Mouse (Mus musculus) midbrain, embryonic 16.5 days (tissue): ENCODE data around the gene Glis3. TPM values are rescaled to one million over a fixed set of nuclear protein-coding genes. Genes with fewer than 3 reads are reported as not detected.
A peak's percentile ranks its signal among the peaks of the same experiment; 100 is the strongest.

Experiments used
- ATAC-seq: fragments of 200-750 bp; cut with Nextera tagmentation; 2 replicates; pipeline ENCODE4 v1.8.0; 2017; ENCODE audit warnings: moderate TSS enrichment
- H3K27ac ChIP-seq: fragments of 300-500 bp; sonication (generic); 2 replicates; pipeline ENCODE4 v1.5.1; 2014; ENCODE audit warnings: mild to moderate bottlenecking, low read length, mixed read lengths
- H3K27me3 ChIP-seq: fragments of 300-500 bp; sonication (generic); 2 replicates; pipeline ENCODE4 v1.6.1; 2014; ENCODE audit warnings: low read depth, low read length, mixed read lengths; ENCODE audit not compliant: control insufficient read depth, insufficient read depth
- H3K36me3 ChIP-seq: fragments of 300-500 bp; sonication (generic); 2 replicates; pipeline ENCODE4 v1.6.1; 2014; ENCODE audit warnings: mild to moderate bottlenecking, low read length, moderate library complexity, mixed read lengths; ENCODE audit not compliant: control insufficient read depth, insufficient read depth
- H3K4me1 ChIP-seq: fragments of 300-500 bp; sonication (generic); 2 replicates; pipeline ENCODE4 v1.6.1; 2014; ENCODE audit warnings: mild to moderate bottlenecking, low read length, mixed read lengths; ENCODE audit not compliant: control insufficient read depth, insufficient read depth
- H3K4me2 ChIP-seq: fragments of 300-500 bp; sonication (generic); 2 replicates; pipeline ENCODE4 v1.6.1; 2014; ENCODE audit warnings: mild to moderate bottlenecking, low read length, mixed read lengths
- H3K4me3 ChIP-seq: fragments of 300-500 bp; sonication (generic); 2 replicates; pipeline ENCODE4 v1.5.1; 2014; ENCODE audit warnings: low read depth, mild to moderate bottlenecking, low read length, moderate library complexity, mixed read lengths
- H3K9ac ChIP-seq: fragments of 300-500 bp; sonication (generic); 2 replicates; pipeline ENCODE4 v1.6.1; 2014; ENCODE audit warnings: low read depth, low read length, mixed read lengths
- H3K9me3 ChIP-seq: fragments of 300-500 bp; sonication (generic); replicated peaks from 2 replicates; pipeline ENCODE4 v1.6.1; 2014; ENCODE audit warnings: mild to moderate bottlenecking, low read length, mixed read lengths; ENCODE audit not compliant: control insufficient read depth, poor library complexity, severe bottlenecking
- WGBS: fragments of 180-500 bp; shearing (Covaris S2); extraction: QIAGEN DNeasy Blood & Tissue Kit; methylation state at CpG from one replicate; pipeline ENCODE4 v1.1.7; 2014; 5-methylcytosine and 5-hydroxymethylcytosine counted together
- polyA plus RNA-seq: library from polyadenylated mRNA; unstranded; fragments of >200 nt; fragmentation: Nextera tagmentation; extraction: Ambion mirVana; gene quantifications from 2 replicates; pipeline ENCODE4 v1.2.1, GENCODE M21; 2015

Glis3 gene
- polyA plus RNA-seq, 1 experiment from 2014 or later = 2.7 TPM

DNA sequence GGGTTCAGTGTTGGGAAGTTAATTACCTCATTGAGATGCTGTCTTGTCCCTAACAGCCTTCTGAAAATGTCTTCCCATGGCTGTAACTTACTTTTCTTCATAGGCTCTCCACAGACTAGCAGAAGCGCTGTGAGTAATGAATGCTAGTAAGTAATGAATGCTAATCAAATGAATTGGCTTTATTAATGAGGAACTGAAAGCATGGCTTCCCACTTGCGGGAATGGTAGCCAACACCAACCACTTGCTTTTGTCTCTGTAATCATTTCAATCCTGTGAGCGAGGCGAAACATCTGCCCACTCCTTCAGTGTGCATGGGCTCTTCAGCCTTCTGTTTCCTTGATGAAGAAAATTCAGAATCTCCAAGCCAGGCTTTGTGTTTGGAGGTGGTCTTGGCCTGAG, 5.6 kb upstream of the Glis3 start:
- Histone ChIP-seq H3K27me3 (peaks cover 3% of the 10 kb centered on the region; the same call in 1 of the 2 replicates), H3K36me3 (no peaks in the 10 kb centered on the region), H3K27ac (no peak overlapping the region), H3K4me1 (no peaks in the 10 kb centered on the region), H3K9me3 (0 out of 2 replicates have a peak, but pooled peaks cover 3% of the 10 kb centered on the region), H3K4me2 (no peak overlapping the region), H3K4me3 (no peak overlapping the region), H3K9ac (no peak overlapping the region)
- no peak for ATAC-seq
- WGBS = 78% methylated on average over 4 of the region's 4 CpGs

DNA sequence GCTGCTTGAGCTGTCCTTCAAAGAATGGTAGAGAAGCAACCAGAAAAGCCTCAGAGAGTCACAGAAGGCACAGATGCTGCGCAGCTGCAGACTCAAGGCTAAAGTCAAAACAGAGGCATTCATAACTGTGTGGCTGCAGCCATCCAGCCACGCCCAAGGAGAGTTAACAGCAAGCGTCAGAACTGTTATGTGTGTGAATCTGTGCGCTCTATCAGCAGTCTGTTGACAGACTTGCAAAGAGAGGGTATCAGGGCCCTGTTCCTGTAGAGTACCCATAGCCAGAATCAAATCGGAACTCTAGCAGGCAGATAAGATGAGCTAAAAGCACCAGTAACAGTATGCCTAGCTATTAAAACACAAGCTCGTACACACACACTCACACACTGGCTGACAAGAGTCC, 4.5 kb upstream of the Glis3 start:
- 0 out of 2 replicates have a peak, but pooled peaks cover 3% of the 10 kb centered on the region for H3K9me3 ChIP-seq
- H3K4me3 ChIP-seq = no peak overlapping the region
- peaks cover 3% of the 10 kb centered on the region; the same call in 1 of the 2 replicates for H3K27me3 ChIP-seq
- ATAC-seq = no peak
- no peak overlapping the region for H3K9ac ChIP-seq
- no peaks in the 10 kb centered on the region for H3K36me3 ChIP-seq
- H3K4me1 ChIP-seq = 0 out of 2 replicates have a peak, but pooled peaks cover 3% of the 10 kb centered on the region
- H3K27ac ChIP-seq = no peak overlapping the region
- WGBS = 94% methylated on average over 6 of the region's 6 CpGs
- no peak overlapping the region for H3K4me2 ChIP-seq

DNA sequence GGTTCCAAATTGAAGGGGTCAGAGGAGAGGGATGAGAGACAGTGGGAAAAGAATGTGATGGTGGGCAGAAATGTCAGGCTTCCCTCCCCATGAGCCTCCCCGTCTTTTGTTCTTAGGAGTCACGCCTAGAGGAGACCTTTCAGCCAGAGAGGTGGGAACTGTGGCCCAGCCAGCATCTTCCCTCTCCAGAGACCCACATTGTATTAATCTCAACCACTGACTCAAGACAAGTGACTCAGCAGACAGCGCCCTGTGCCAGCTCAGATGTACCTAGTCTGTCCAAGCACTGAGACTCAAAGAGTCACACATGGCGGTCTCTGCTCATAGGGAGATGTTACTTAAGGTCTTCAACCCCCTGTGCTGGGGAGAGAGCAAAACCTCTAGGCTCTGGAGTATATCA, 3.5 kb upstream of the Glis3 start:
- peaks cover 10% of the 10 kb centered on the region for H3K4me1 ChIP-seq
- H3K36me3 ChIP-seq = no peaks in the 10 kb centered on the region
- H3K9me3 ChIP-seq = 0 out of 2 replicates have a peak, but pooled peaks cover 3% of the 10 kb centered on the region
- no peak overlapping the region for H3K4me2 ChIP-seq
- peaks cover 3% of the 10 kb centered on the region; the same call in 1 of the 2 replicates for H3K27me3 ChIP-seq
- no peak for ATAC-seq
- H3K9ac ChIP-seq = no peak overlapping the region
- H3K27ac ChIP-seq = no peak overlapping the region
- 95% methylated on average over 4 of the region's 4 CpGs for WGBS
- H3K4me3 ChIP-seq = no peak overlapping the region

DNA sequence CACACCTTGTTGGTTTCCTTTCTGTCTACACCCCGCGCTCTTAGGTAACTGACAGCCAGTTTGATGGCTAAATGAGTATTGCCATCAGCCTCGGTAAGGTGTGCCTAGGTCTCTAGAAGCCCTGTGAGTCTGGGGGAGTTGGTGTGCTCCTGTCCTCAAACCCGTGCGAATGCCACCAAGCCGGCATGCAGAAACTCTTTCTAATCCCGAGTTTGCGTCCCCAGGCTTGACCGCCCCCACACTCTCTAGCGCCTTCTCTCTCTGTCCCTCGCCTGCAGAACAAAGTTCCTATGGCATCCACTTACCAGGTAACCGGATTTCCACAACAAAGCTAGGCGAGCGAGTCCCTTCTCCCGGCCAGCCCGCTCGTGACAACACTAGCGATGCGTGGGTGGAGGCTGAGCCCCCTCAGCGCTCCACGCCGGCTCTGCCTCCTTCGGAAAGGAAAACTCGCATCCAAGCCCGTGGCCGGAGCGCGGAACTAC, 544 bp downstream of the Glis3 start:
- under 1% methylated on average over 28 of the region's 28 CpGs for WGBS
- H3K4me3 ChIP-seq = peak overlapping the region; percentile 55
- no peaks in the 10 kb centered on the region for H3K36me3 ChIP-seq
- peak overlapping the region; percentile 65 for H3K9ac ChIP-seq
- 0 out of 2 replicates have a peak overlapping the region, but pooled peaks have one; percentile 36 for H3K27ac ChIP-seq
- H3K9me3 ChIP-seq = no peaks in the 10 kb centered on the region
- H3K4me1 ChIP-seq = peaks cover 18% of the 10 kb centered on the region
- ATAC-seq = peak; percentile 33; the same call in 1 of the 2 replicates
- peak overlapping the region; percentile 96 for H3K4me2 ChIP-seq
- H3K27me3 ChIP-seq = peaks cover 13% of the 10 kb centered on the region

DNA sequence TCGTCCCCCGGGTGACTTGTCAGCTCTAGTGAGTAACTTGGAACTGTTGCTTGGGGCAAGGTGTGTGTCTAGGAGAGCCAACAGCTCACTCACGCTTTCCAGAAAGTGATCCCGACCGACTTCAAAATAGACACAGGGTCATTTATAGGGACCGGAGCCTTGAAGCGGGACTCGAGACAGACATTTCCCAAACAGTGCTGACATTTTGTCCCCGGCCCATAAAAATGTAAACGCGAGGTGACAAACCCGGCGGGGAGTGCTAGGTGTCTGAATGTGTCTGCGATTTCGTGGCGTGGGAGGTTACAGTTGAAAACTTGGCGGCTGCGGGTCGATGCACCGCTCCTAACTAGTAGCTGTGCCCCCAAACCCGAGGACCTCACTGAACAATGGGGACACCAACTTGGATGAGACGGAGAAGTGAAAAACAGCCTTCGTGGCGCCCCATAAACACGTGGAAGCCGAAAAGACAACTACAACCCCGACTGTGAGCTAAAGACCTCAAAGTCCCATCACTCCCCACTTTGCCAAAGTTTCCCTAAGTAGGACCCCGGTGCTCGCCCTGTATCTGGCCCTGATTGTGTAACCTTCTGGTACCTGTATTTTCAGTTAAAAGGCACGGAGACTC, 1.1 kb downstream of the Glis3 start:
- H3K4me2 ChIP-seq = peak overlapping the region; percentile 96
- peak overlapping the region; percentile 55 for H3K4me3 ChIP-seq
- H3K27ac ChIP-seq = no peak overlapping the region
- H3K9me3 ChIP-seq = no peaks in the 10 kb centered on the region
- H3K4me1 ChIP-seq = peaks cover 18% of the 10 kb centered on the region
- H3K36me3 ChIP-seq = no peaks in the 10 kb centered on the region
- no peak for ATAC-seq
- under 1% methylated on average over 30 of the region's 30 CpGs for WGBS
- H3K27me3 ChIP-seq = peaks cover 13% of the 10 kb centered on the region
- no peak overlapping the region for H3K9ac ChIP-seq

DNA sequence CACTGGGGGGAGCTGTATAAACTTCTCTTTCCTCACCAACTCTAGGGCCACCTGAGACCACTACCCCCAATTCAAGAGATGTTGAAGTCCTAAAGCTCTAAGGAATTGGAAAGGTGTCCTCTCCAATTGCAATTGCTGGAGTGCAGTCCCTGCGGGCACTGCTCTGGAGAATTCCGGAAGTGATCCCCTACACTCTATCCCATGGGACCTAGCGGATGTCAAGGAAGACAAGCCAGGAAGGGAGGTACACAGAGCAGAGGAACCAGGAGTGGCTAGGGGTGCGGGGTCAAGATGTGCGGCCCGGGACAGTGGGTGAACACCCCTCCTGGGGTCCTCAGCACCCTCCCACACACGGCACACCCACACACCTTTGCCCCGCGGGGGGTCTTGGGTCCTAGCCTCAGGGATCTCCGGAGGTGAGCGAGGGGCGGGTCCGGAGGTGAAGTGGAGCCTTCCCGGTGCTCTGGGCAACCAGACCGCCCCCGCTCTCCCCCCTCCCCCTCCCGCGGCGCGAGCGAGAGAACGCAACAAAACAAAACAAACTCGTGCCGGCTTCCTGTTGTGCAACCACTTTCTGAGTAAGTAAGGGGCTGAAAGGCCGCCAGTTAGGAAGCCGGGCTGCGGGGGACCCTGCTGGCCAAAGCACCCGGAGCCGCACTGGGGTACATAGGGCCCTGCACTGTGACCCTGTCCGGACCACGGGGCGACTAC, 2.0 kb downstream of the Glis3 start:
- H3K4me3 ChIP-seq = peak overlapping the region; percentile 55
- ATAC-seq = no peak
- H3K4me2 ChIP-seq = peak overlapping the region; percentile 96
- peaks cover 18% of the 10 kb centered on the region for H3K4me1 ChIP-seq
- peak overlapping the region; percentile 47 for H3K9ac ChIP-seq
- H3K9me3 ChIP-seq = no peaks in the 10 kb centered on the region
- H3K36me3 ChIP-seq = no peaks in the 10 kb centered on the region
- under 1% methylated on average over 32 of the region's 32 CpGs for WGBS
- no peak overlapping the region for H3K27ac ChIP-seq
- H3K27me3 ChIP-seq = peaks cover 13% of the 10 kb centered on the region

DNA sequence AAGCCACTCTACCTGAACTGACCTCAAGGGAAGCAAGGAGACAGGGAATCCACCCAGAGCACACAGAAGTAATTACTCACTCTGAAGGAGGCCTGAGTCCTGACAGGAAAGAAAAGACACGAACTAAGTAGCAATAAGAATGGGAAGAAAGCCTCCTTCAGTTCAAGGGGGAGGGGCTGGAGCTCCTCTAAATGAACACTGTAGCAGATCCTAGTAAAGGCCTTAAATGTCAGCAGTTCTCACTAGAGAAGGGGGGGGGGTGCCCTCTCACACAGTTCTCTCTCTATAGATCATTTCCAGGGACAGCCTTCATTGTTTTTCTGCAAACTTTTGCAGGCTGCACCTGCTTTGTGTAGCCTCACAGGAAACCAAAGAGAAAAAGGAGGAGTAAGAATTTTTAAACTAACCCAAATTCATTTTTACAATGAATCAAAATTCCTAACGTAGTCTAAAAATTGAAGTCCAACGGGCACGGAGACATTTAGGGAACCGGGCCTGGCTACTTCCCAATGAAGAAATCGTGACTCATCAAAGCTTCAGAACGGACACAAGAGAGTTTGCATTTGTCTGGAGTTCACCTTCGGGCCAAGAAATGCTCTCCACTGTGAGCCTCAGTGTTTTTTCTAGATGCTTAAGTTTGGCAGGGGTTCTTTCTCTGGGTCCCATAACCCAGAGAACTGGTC, 2.7 kb downstream of the Glis3 start:
- WGBS = 22% methylated on average over 8 of the region's 8 CpGs
- no peak for ATAC-seq
- H3K9ac ChIP-seq = no peak overlapping the region
- peak overlapping the region; percentile 55; the same call in 1 of the 2 replicates for H3K4me3 ChIP-seq
- H3K4me2 ChIP-seq = peak overlapping the region; percentile 96
- H3K4me1 ChIP-seq = peaks cover 18% of the 10 kb centered on the region
- H3K27me3 ChIP-seq = peaks cover 13% of the 10 kb centered on the region
- H3K27ac ChIP-seq = no peak overlapping the region
- no peaks in the 10 kb centered on the region for H3K9me3 ChIP-seq
- no peaks in the 10 kb centered on the region for H3K36me3 ChIP-seq

DNA sequence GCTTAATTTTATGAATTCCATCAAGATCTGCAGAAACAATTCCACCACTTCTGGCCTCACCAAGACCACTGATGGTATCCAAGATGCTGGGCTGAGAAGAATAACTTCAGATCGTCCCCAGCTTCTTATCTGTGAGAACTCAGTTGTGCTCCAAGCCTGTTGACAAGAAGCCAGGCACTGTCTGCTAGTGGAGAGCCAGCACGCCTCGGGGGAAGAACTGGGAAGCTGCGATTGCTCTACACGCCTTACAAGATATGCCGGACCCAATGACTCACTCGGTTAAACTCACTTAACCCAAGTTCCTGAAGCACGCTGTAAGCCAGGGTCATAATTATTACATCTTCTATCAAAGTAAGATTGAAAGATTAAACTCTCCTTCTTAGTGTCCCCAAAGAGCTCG, 16.1 kb downstream of the Glis3 start:
- no peak overlapping the region for H3K27ac ChIP-seq
- H3K4me1 ChIP-seq = no peaks in the 10 kb centered on the region
- ATAC-seq = no peak
- WGBS = 88% methylated on average over 9 of the region's 9 CpGs
- no peak overlapping the region for H3K9ac ChIP-seq
- H3K4me3 ChIP-seq = no peak overlapping the region
- no peaks in the 10 kb centered on the region for H3K9me3 ChIP-seq
- H3K36me3 ChIP-seq = no peaks in the 10 kb centered on the region
- H3K27me3 ChIP-seq = no peaks in the 10 kb centered on the region
- H3K4me2 ChIP-seq = no peak overlapping the region
